In the genomic region with DNA sequence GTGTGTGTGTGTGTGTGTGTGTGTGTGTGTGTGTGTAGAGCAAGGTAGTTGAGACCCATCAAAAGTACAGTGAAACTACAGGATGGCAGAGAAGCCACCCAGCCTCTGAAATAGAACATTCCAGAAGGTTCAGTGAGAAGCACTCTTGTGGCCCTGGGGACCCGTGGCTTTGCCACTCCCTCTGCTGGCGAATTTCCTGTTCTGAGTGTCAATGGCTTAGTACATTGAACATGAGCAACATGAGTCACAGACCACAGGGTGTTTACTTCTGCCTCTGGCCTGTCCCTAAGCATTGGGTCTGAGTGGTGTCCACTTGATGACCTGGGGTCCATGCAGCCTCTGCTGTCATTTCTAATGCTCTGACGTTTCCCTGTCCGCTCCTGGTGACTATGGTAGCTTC, we compare ENCODE assay signal across 9 mouse cellular contexts. TPM values are rescaled to one million over a fixed set of nuclear protein-coding genes. Genes with fewer than 3 reads are reported as not detected.
A peak's percentile ranks its signal among the peaks of the same experiment; 100 is the strongest.
DNase-seq lines count a peak whose midpoint lies in the region; ATAC-seq and TF ChIP-seq lines count a peak whose summit lies in the region.
"Had no signal": no experiment of that assay in that cellular context is flagged by ENCODE, and none has a peak within 500 bp of the region (broad histone marks: within the 10 kb centered on the region; RNA-seq: fewer than 3 reads in every experiment).

No protein-coding gene starts in this region.

- intact Hi-C loops in heart, adult 2 months (cut with DNase I) = no loop called here

- ATAC-seq in neural tube, embryonic 13.5 days (ENCODE audit: low read depth) = no peak
- no peak for ATAC-seq in neural tube, embryonic 15.5 days (ENCODE audit: low FRiP score)
- peak; percentile 16; the same call in 1 of the 2 replicates for ATAC-seq in lung, embryonic 16.5 days (ENCODE audit: low read depth)

- peaks cover 48% of the 10 kb centered on the region for H3K4me1 ChIP-seq in neural tube, embryonic 13.5 days (replicated peaks)
- H3K4me1 ChIP-seq in neural tube, embryonic 15.5 days = peaks cover 43% of the 10 kb centered on the region
- H3K4me1 ChIP-seq in heart, adult 2 months (ENCODE audit: control insufficient read depth, insufficient read depth, low read length) = peaks cover 9% of the 10 kb centered on the region
- peaks cover 19% of the 10 kb centered on the region for H3K4me1 ChIP-seq in lung, embryonic 16.5 days (replicated peaks; ENCODE audit: control insufficient read depth, insufficient read depth, low read length)

- no peak for TF ChIP-seq POLR2A in heart, adult 2 months (IDR thresholded peaks at IDR 0.05; ENCODE audit: insufficient read depth, low read depth, low read length)

- 80% methylated on average over 4 of the region's 4 CpGs for WGBS in neural tube, embryonic 13.5 days
- WGBS in neural tube, embryonic 15.5 days = 82% methylated on average over 4 of the region's 4 CpGs
- WGBS in heart, adult 2 months = 33% methylated on average over 4 of the region's 4 CpGs
- 54% methylated on average over 4 of the region's 4 CpGs for WGBS in lung, embryonic 16.5 days

- DNase-seq in adrenal gland, postnatal 10 days = peak; percentile 70
- peak; percentile 64 to 76 for DNase-seq in heart, adult 2 months
- peak; percentile 68 for DNase-seq in thymus, postnatal 4 days
- DNase-seq in embryo, embryonic 10 days (ENCODE audit: low spot score) = no peak
- no peak for DNase-seq in frontal cortex, postnatal 25 days (ENCODE audit: low spot score in 2 of 2)
- DNase-seq: liver, embryonic 13.5 days had no signal

- H3K27me3 ChIP-seq in neural tube, embryonic 13.5 days = no peaks in the 10 kb centered on the region
- H3K27me3 ChIP-seq in neural tube, embryonic 15.5 days (replicated peaks) = no peaks in the 10 kb centered on the region
- no peaks in the 10 kb centered on the region for H3K27me3 ChIP-seq in heart, adult 2 months (ENCODE audit: control insufficient read depth, insufficient read depth, low read length)
- no peaks in the 10 kb centered on the region for H3K27me3 ChIP-seq in lung, embryonic 16.5 days (ENCODE audit: control insufficient read depth, insufficient read depth, low read depth, low read length)
- H3K27me3 ChIP-seq: liver, embryonic 13.5 days had no signal

- H3K79me2 ChIP-seq in heart, adult 2 months (replicated peaks; ENCODE audit: control insufficient read depth, insufficient read depth, low read length) = no peaks in the 10 kb centered on the region

- peak; percentile 55 for TF ChIP-seq CTCF in heart, adult 2 months (IDR thresholded peaks at IDR 0.05)

- no peak overlapping the region for H3K4me3 ChIP-seq in neural tube, embryonic 13.5 days
- no peak overlapping the region for H3K4me3 ChIP-seq in neural tube, embryonic 15.5 days (replicated peaks)
- no peak overlapping the region for H3K4me3 ChIP-seq in heart, adult 2 months
- no peak overlapping the region for H3K4me3 ChIP-seq in lung, embryonic 16.5 days (ENCODE audit: low read length)
- H3K4me3 ChIP-seq: liver, embryonic 13.5 days had no signal

- peak overlapping the region; percentile 81 for H3K27ac ChIP-seq in neural tube, embryonic 13.5 days (replicated peaks)
- H3K27ac ChIP-seq in neural tube, embryonic 15.5 days (replicated peaks) = no peak overlapping the region
- no peak overlapping the region; the same call in 1 of the 2 replicates for H3K27ac ChIP-seq in heart, adult 2 months
- H3K27ac ChIP-seq in lung, embryonic 16.5 days (ENCODE audit: low read length) = no peak overlapping the region
- H3K27ac ChIP-seq: liver, embryonic 13.5 days had no signal

- no peaks in the 10 kb centered on the region for H3K9me3 ChIP-seq in neural tube, embryonic 13.5 days
- no peaks in the 10 kb centered on the region for H3K9me3 ChIP-seq in neural tube, embryonic 15.5 days (replicated peaks)
- no peaks in the 10 kb centered on the region for H3K9me3 ChIP-seq in lung, embryonic 16.5 days (ENCODE audit: control insufficient read depth, low read length)
- H3K9me3 ChIP-seq: liver, embryonic 13.5 days had no signal

- no peak overlapping the region for H3K4me2 ChIP-seq in neural tube, embryonic 13.5 days
- H3K4me2 ChIP-seq in neural tube, embryonic 15.5 days = no peak overlapping the region
- no peak overlapping the region for H3K4me2 ChIP-seq in lung, embryonic 16.5 days (ENCODE audit: low read depth, low read length)
- H3K4me2 ChIP-seq: liver, embryonic 13.5 days had no signal

- H3K36me3 ChIP-seq in neural tube, embryonic 13.5 days = no peaks in the 10 kb centered on the region
- no peaks in the 10 kb centered on the region for H3K36me3 ChIP-seq in neural tube, embryonic 15.5 days
- H3K36me3 ChIP-seq in heart, adult 2 months (ENCODE audit: control insufficient read depth, insufficient read depth, low read length) = no peaks in the 10 kb centered on the region
- H3K36me3 ChIP-seq in lung, embryonic 16.5 days (ENCODE audit: control insufficient read depth, insufficient read depth, low read length) = no peaks in the 10 kb centered on the region

- TF ChIP-seq EP300 in heart, adult 2 months (IDR thresholded peaks at IDR 0.05; ENCODE audit: insufficient read depth, low read depth, low read length) = peak; percentile 59; the same call in 1 of the 2 replicates

- H3K9ac ChIP-seq in neural tube, embryonic 13.5 days = no peak overlapping the region
- no peak overlapping the region for H3K9ac ChIP-seq in neural tube, embryonic 15.5 days (replicated peaks)
- H3K9ac ChIP-seq in heart, adult 2 months (ENCODE audit: low read depth, low read length) = no peak overlapping the region
- H3K9ac ChIP-seq in lung, embryonic 16.5 days (ENCODE audit: low read length) = no peak overlapping the region
- H3K9ac ChIP-seq: liver, embryonic 13.5 days had no signal

RNA-seq across cellular contexts. Expression of a gene that starts 28.6 kb away (rescaled TPM):
- polyA plus RNA-seq in neural tube, embryonic 13.5 days (2015; fragmentation: Nextera tagmentation; extraction: Ambion mirVana) = 27.5 and 32.6 TPM in 2 replicates
- 23.0 TPM in 2 replicates for polyA plus RNA-seq in neural tube, embryonic 15.5 days (2015; fragmentation: Nextera tagmentation; extraction: Ambion mirVana)
- 100 to 1,000 TPM; 183 to 188 TPM for total RNA-seq in adrenal gland, postnatal 10 days (2021)
- total RNA-seq in heart, adult 2 months (2021) = 100 to 1,000 TPM; 102 to 120 TPM
- polyA plus RNA-seq in heart, adult 2 months (2012; rRNA removed) = 23.3 and 27.3 TPM in 2 replicates
- polyA plus RNA-seq in lung, embryonic 16.5 days (2015; fragmentation: Nextera tagmentation; extraction: Ambion mirVana) = 48.1 and 53.8 TPM in 2 replicates

Comparison
In these comparisons a context has a peak if more than half of its experiments do, and no peak if none do; other contexts are left out.
1. DNase-seq: peak in adrenal gland, postnatal 10 days (single experiment), heart, adult 2 months (2 of 2) and thymus, postnatal 4 days (single experiment); none in embryo, embryonic 10 days (single experiment) and frontal cortex, postnatal 25 days (0 of 2).